Comparison of ENCODE assay signal across 8 mouse cellular contexts in the genomic region with DNA sequence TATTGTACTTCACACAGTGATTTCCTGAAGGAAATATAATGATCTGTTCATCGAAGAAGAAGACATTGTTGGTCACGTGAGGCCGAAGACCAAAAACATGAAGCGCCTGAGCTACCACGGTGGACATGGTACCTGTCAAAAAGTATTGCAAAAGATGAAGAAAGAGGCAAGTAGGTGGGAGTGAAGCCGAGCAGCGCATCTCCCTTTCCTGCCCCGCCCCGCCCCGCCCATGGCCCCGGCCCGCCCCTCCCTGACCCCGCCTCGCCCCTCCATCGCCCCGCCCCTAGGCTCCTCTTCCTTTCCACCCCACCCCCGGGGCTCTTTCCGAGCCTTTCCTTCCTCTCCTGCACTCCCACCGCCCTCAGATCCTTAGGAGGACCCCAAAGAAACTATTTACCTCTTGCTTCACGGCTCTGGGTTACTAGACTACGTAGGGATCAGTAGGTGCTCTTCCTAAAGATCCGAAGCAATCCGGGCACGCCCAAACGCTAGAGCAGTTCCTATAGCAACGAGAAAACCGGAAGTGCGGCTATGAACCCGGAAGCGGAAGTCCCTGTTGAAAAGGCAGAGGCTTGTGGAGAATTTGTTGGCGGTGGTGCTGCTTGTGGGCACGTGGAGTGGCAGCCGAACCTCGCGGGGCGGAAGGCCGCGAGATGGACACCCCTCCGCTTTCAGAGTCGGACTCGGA. TPM values are rescaled to one million over a fixed set of nuclear protein-coding genes. Genes with fewer than 3 reads are reported as not detected.
DNase-seq lines count a peak whose midpoint lies in the region; ATAC-seq and TF ChIP-seq lines count a peak whose summit lies in the region.

TSS of gene Cfap57 (minus strand) at position 499 of the 688 bp plus-strand sequence.
TSS of gene Ebna1bp2 (plus strand) at position 521 of the 688 bp plus-strand sequence.

- peak; percentile 97 for ATAC-seq in lung, postnatal 0 days

- TF ChIP-seq EP300 in lung, postnatal 0 days (IDR thresholded peaks at IDR 0.05), result peak; percentile 57; the same call in 1 of the 2 replicates

- H3K9me3 ChIP-seq in hindbrain, embryonic 10.5 days, result peaks cover 12% of the 10 kb centered on the region
- H3K9me3 ChIP-seq in lung, postnatal 0 days (ENCODE audit: low read length), result no peaks in the 10 kb centered on the region

- peak within 1 kb of the TSS; percentile 78 for H3K4me2 ChIP-seq in lung, postnatal 0 days (replicated peaks; ENCODE audit: low read depth, low read length)

- under 1% methylated on average over 41 of the region's 41 CpGs for WGBS in hindbrain, embryonic 10.5 days
- WGBS in lung, postnatal 0 days, result under 1% methylated on average over 33 of the region's 41 CpGs

- peak within 1 kb of the TSS; percentile 89 for H3K4me3 ChIP-seq in hindbrain, embryonic 10.5 days
- peak within 1 kb of the TSS; percentile 68 for H3K4me3 ChIP-seq in lung, postnatal 0 days (ENCODE audit: low read depth, low read length)

- H3K36me3 ChIP-seq in hindbrain, embryonic 10.5 days, result peaks cover 29% of the 10 kb centered on the region
- H3K36me3 ChIP-seq in lung, postnatal 0 days (ENCODE audit: insufficient read depth, low read length), result peaks cover 21% of the 10 kb centered on the region; the same call in 1 of the 2 replicates

- peak within 1 kb of the TSS; percentile 84 for H3K27ac ChIP-seq in hindbrain, embryonic 10.5 days
- peak within 1 kb of the TSS; percentile 20; the same call in 1 of the 2 replicates for H3K27ac ChIP-seq in lung, postnatal 0 days (ENCODE audit: low read length)

- peaks cover 12% of the 10 kb centered on the region for H3K4me1 ChIP-seq in hindbrain, embryonic 10.5 days (replicated peaks)
- H3K4me1 ChIP-seq in lung, postnatal 0 days (ENCODE audit: insufficient read depth, low read depth, low read length), result 0 out of 2 replicates have a peak, but pooled peaks cover 6% of the 10 kb centered on the region

- TF ChIP-seq CTCF in lung, postnatal 0 days (IDR thresholded peaks at IDR 0.05), result no peak

- no peaks in the 10 kb centered on the region for H3K27me3 ChIP-seq in hindbrain, embryonic 10.5 days (ENCODE audit: insufficient read depth, poor library complexity, severe bottlenecking)
- H3K27me3 ChIP-seq in lung, postnatal 0 days (replicated peaks; ENCODE audit: insufficient read depth, low read length), result no peaks in the 10 kb centered on the region

- peak within 1 kb of the TSS; percentile 55 for H3K9ac ChIP-seq in lung, postnatal 0 days (replicated peaks; ENCODE audit: low read depth)

- DNase-seq in MEL-GATA-1-ER (ENCODE audit: extremely low read depth, low read depth), result peak; percentile 86
- peak; percentile 89 for DNase-seq in cerebellum, adult 8-10 months
- peak; percentile 95 for DNase-seq in forelimb bud, embryonic 11.5 days (ENCODE audit: low read depth, low spot score)
- DNase-seq in hindbrain, embryonic 10.5 days (ENCODE audit: low spot score), result peak; percentile 93
- peak; percentile 95 for DNase-seq in layer of hippocampus, adult 9-11 months
- DNase-seq in lung, postnatal 0 days (ENCODE audit: low spot score), result peak; percentile 96
- peak; percentile 86 for DNase-seq in ovary, postnatal 14 days (ENCODE audit: low spot score)
- peak; percentile 92 for DNase-seq in thymus, postnatal 14 days

RNA-seq across cellular contexts. Expression of gene Cfap57, which starts in this region (rescaled TPM):
- 0.71 and 1.3 TPM in 2 replicates for polyA plus RNA-seq in hindbrain, embryonic 10.5 days (2016; fragmentation: Nextera tagmentation; extraction: Ambion mirVana)
- 1.7 and 2.1 TPM in 2 replicates for polyA plus RNA-seq in lung, postnatal 0 days (2015; fragmentation: Nextera tagmentation; extraction: Ambion mirVana)

RNA-seq across cellular contexts. Expression of gene Ebna1bp2, which starts in this region (rescaled TPM):
- polyA plus RNA-seq in hindbrain, embryonic 10.5 days (2016; fragmentation: Nextera tagmentation; extraction: Ambion mirVana), result 148 and 192 TPM in 2 replicates
- polyA plus RNA-seq in lung, postnatal 0 days (2015; fragmentation: Nextera tagmentation; extraction: Ambion mirVana), result 85.5 and 87.8 TPM in 2 replicates

Comparison
In these comparisons a context has a peak if more than half of its experiments do, and no peak if none do; other contexts are left out.
1. Peak in every context shown above with its lines: DNase-seq, ATAC-seq, H3K4me3 ChIP-seq and H3K27ac ChIP-seq.